Mouse (Mus musculus): ENCODE measurements around the gene Pde4d.
A peak's percentile ranks its signal among the peaks of the same experiment; 100 is the strongest.

Pde4d gene

GRCm38 (mm10) chr13:109429544-109429943, 979.8 kb downstream of the Pde4d start:
- no peak for DNase-seq

GRCm38 (mm10) chr13:109437231-109437776, 987.6 kb downstream of the Pde4d start:
- no peak for DNase-seq

GRCm38 (mm10) chr13:109439436-109440161, 989.9 kb downstream of the Pde4d start:
- DNase-seq, result no peak

GRCm38 (mm10) chr13:109440331-109440730, 990.6 kb downstream of the Pde4d start:
- peak; percentile 54 for DNase-seq

- peak; percentile 86 for DNase-seq
Measured at GRCm38 (mm10) chr13:109440881-109441280, 991.1 kb downstream of the Pde4d start.

- peak; percentile 40 for DNase-seq
Measured at GRCm38 (mm10) chr13:109441401-109441973, 991.7 kb downstream of the Pde4d start.

- DNase-seq, result no peak
Measured at GRCm38 (mm10) chr13:109446138-109446537, 996.4 kb downstream of the Pde4d start.

GRCm38 (mm10) chr13:109448121-109448520, 998.4 kb downstream of the Pde4d start:
- no peak for DNase-seq

- DNase-seq, result no peak
Measured at GRCm38 (mm10) chr13:109474344-109474743, 1024.6 kb downstream of the Pde4d start.

- no peak for DNase-seq
Measured at GRCm38 (mm10) chr13:109481446-109481845, 1031.7 kb downstream of the Pde4d start.

- no peak for DNase-seq
Measured at GRCm38 (mm10) chr13:109486166-109486565, 1036.4 kb downstream of the Pde4d start.

- DNase-seq, result peak; percentile 60
Measured at GRCm38 (mm10) chr13:109487378-109487777, 1037.6 kb downstream of the Pde4d start.

GRCm38 (mm10) chr13:109490853-109491252, 1041.1 kb downstream of the Pde4d start:
- DNase-seq, result no peak

GRCm38 (mm10) chr13:109491829-109492228, 1042.1 kb downstream of the Pde4d start:
- no peak for DNase-seq

GRCm38 (mm10) chr13:109500336-109500735, 1050.6 kb downstream of the Pde4d start:
- DNase-seq, result no peak

GRCm38 (mm10) chr13:109502796-109503195, 1053.0 kb downstream of the Pde4d start:
- no peak for DNase-seq

GRCm38 (mm10) chr13:109506754-109507153, 1057.0 kb downstream of the Pde4d start:
- DNase-seq, result no peak

GRCm38 (mm10) chr13:109508472-109508871, 1058.7 kb downstream of the Pde4d start:
- no peak for DNase-seq

GRCm38 (mm10) chr13:109518194-109518593, 1068.4 kb downstream of the Pde4d start:
- no peak for DNase-seq

GRCm38 (mm10) chr13:109519485-109519884, 1069.7 kb downstream of the Pde4d start:
- no peak for DNase-seq

GRCm38 (mm10) chr13:109519966-109520646, 1070.4 kb downstream of the Pde4d start:
- DNase-seq, result no peak

- DNase-seq, result no peak
Measured at GRCm38 (mm10) chr13:109533838-109534523, 1084.2 kb downstream of the Pde4d start.

GRCm38 (mm10) chr13:109534709-109535284, 1085.0 kb downstream of the Pde4d start:
- no peak for DNase-seq
